Mouse (Mus musculus): ENCODE data around the gene Pnmt.

DNA sequence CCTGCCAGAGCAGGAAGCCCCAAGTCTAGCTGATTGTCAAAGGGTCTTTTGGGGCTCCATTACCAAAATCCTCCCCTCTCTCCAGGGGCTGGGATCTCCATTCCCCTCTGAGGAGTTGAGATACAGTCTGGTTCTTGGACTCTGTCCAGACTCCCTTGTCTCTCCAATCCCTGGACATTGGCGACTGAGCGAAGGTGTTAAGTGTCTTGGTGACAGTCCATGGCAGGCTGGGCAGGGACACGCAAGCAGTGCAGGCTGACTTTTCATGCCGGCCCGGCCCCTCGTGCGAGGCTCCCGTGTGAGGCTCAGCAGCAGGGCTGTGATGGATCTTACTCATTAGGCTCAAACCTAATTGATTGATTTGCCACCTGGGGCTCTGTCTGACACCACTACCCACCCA is 12.0 kb upstream of the Pnmt start:
- TF ChIP-seq CTCF (IDR thresholded peaks at IDR 0.05; ENCODE audit: borderline replicate concordance, control insufficient read depth, extremely low read depth, insufficient read depth, low read length, poor library complexity) (no peak), POLR2A (IDR thresholded peaks at IDR 0.05; ENCODE audit: control insufficient read depth, extremely low read depth, insufficient read depth, low read length, poor library complexity) (no peak)
